Mouse (Mus musculus) heart, postnatal 36 days (tissue): Measurements from ENCODE around the gene Patz1. TPM values are rescaled to one million over a fixed set of nuclear protein-coding genes. Genes with fewer than 3 reads are reported as not detected.

Experiments
- DNase-seq, 2 experiments: peaks; one replicate each; pipeline ENCODE4 v3.0.0; 2021 to 2022
- intact Hi-C: fragments of 180-260 bp; cut with DNase I; formaldehyde crosslinking; loops from one replicate; pipeline ENCODE4 v1.15.1; 2025
- total RNA-seq, 2 experiments: library from RNA; stranded (reverse); gene quantifications; 2 replicates each; pipeline ENCODE4 v1.2.3; 2021

Gene Patz1
- total RNA-seq, 2 experiments from 2014 or later = 24.9 to 31.0 TPM

DNA sequence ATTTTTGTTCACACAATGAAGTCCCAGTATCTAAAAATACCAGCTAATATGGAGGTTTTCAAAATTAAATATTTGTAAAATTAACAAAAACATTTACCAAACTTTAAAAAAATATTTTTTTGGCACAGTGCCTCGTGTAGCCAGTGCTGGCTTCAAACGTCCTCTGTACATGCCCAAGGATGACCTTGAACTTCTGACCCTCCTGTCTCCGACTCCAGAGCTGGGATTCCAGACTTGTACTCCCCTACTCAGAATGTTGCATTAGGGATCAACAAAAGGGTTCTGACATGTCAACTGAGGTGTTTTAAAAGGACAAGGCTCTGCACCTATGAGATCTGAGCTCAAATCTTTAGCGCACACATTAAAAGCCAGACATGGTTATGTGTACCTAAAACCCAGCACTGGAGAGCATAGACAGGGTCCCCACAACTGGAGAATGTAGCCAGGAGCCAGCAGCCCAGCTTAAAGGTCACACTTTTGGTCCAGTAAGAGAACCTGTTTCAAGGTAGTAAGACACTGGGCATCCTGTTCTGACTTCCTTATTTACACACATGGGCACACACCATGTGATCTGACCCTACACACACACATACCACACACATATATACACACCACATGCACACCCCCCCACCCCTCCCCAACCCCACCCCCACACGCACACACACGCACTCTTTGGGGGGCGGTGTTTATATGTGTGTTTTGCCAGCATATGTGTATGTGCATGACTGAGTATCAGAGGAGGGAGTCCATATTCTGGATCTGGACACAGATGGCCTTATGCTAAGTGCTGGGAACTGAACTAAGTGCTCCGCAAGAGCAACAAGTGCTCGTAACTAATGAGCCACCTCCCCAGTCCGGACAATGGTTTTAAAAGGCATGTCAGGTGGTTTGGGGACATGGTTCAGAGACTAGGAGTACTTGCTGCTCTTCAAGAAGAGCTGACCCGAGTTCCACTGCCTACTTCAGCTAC is 40.4 kb downstream of the Patz1 start:
- intact Hi-C loops = loop anchor here (2.0 kb wide), 1 partner anchor 38 kb away; no protein-coding TSS in a partner anchor
- DNase-seq = no peak

DNA sequence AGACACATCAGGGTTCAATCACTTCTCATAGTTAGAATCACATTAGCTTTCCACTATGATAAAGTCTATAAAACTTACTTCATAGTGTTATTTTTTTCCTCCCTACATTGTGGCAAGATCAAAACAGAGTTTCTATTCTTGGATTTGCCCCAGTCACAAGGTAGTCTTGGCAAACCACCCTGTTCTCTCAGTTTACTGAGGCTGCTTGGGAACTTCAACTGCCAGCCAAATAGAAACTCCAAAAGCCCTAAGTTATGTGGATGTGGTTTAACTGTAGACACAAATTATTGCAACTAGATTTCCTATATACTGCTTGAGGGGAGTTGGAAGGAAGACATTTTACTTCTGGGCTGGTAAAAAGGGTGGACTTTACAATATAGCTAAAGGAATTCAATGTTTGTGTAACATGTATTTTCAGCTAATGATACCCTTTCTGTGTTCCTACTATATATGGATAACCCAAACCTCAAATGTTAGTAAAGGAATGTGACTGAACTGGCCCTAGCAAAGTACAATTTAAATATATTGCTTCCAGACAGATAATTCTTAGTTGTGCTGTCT is 41.3 kb downstream of the Patz1 start, which contains the start of gene Pik3ip1:
TSS of gene Pik3ip1 (plus strand) at position 511 of the 561 bp plus-strand sequence.
- intact Hi-C loops = loop anchor here (2.0 kb wide), 2 partner anchors 17 to 39 kb away; no protein-coding TSS in a partner anchor
- DNase-seq = peak in 1 of 2 experiments; percentile 27

DNA sequence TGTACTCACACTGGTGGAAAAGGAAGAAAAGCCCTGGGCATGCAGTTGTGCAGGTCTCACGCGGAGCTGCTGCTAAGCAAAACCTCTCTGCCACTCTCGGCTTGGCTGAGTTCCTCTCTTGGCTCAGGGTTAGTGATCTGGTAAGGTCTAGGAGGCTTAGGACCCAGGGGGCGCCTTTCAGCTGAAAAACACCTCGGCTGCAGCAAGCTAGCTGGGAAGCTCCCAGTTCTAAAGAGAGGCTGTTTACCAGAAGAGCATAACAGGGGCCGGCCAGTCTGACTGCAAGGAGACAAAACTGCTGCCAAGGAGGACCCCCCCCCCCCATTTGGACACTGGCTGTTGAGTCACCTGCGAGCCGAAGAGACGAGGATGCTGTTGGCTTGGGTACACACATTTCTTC is 41.9 kb downstream of the Patz1 start:
- intact Hi-C loops = loop anchor here (2.0 kb wide), 1 partner anchor 16 kb away; no protein-coding TSS in a partner anchor

DNA sequence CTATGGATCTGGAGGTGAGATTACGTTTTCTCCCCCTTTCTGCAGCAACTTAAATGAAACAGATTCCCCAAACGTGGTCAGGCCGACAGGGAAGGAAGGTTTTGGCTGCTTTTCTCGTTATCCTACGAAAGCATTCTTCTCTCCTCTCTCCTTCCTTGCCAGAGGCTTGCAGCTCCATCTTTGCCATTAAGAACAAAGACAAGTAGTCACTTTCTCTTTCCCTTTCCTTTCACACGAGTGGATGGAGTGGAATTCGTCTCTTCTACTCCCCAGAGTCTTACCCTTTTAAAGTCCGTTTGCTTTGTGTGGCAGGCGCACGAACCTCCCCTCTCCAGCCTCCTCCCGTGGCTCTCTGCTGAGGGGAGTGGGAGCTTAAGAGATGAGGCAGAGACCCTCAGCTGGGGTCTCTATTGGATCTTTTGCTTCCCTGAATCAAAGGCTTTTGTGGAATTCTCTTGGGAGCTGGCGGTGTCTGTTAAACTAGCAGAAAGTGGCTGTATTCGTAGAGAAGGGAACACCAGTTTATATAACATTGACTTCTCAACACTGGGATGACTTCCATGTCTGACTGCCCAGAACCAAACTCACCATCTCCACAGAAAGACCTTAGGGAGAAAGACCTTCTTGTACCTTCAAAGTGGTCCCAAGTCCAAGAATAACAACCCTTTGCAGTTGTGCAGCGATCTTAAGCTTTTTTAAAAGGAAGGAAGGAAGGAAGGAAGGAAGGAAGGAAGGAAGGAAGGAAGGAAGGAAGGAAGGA is 42.5 kb downstream of the Patz1 start:
- DNase-seq = peak; percentile 31 to 51
- intact Hi-C loops = loop anchor here (2.0 kb wide), 1 partner anchor 16 kb away; no protein-coding TSS in a partner anchor

More for the DNA sequence above, 41.9 kb downstream of the Patz1 start:
- peak; percentile 89 to 90 for DNase-seq

DNA sequence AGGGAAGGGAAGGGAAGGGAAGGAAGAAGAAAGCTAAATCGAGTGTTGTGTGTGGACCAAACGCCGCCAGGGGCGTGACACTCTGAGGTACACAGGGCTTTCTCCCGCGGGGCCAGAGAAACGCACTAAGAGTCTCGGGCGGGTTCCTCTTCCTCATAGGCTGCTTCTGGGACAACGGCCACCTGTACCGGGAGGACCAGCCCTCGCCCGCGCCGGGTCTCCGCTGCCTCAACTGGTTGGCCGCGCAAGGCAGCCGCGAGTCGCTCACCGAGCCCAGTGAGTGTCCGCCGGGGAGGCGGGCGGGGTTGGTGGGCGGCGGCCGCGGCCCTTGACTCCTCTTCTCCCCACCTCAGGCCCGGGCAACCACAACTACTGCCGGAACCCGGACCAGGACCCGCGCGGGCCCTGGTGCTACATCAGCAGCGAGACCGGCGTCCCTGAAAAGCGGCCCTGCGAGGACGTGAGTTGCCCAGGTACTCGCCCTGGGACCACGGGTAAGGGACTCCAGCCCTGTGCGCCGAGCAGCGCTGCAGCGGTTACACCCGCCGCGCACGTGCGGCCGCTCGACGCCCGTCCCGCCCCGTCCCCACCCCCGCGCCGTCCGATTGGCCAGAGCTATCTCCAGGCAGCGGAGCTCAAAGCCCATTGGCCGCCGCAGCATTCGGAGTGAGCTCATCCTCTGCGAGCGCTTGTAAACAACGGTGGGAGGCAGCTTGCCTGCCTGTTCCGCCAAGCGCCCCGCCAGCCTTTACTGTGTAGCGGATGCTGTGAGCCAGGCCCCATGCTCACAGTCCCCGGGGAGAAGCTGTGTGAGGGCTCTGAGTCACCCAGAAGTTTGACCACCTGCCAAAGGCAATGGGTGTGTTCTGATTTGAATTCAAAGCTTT is 43.3 kb downstream of the Patz1 start:
- intact Hi-C loops = loop anchor here (2.0 kb wide), 1 partner anchor 15 kb away; no protein-coding TSS in a partner anchor
- DNase-seq = peak; percentile 87 to 92

DNA sequence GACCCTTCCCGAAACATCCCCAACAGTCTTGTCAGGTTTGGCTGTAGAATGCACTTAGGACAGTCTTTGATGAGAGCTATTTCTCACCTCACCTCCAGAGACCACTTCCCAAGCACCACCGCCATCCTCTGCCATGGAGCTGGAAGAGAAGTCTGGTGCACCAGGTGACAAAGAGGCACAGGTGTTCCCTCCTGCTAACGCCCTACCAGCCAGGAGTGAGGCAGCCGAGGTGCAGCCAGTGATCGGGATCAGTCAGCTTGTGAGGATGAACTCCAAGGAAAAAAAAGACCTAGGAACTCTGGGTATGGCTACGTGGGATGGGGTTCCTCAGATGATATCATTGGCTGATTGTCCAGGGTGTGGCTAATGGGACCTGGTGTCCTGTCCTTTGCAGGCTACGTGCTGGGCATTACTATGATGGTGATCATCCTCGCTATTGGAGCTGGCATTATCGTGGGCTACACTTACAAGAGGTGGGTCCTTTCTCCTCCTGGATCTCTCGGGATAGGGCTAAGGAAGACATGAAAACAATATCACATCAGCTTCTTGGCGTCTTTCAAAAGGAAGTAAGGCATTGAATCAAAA is 44.5 kb downstream of the Patz1 start:
- no peak for DNase-seq
- intact Hi-C loops = no loop called here

DNA sequence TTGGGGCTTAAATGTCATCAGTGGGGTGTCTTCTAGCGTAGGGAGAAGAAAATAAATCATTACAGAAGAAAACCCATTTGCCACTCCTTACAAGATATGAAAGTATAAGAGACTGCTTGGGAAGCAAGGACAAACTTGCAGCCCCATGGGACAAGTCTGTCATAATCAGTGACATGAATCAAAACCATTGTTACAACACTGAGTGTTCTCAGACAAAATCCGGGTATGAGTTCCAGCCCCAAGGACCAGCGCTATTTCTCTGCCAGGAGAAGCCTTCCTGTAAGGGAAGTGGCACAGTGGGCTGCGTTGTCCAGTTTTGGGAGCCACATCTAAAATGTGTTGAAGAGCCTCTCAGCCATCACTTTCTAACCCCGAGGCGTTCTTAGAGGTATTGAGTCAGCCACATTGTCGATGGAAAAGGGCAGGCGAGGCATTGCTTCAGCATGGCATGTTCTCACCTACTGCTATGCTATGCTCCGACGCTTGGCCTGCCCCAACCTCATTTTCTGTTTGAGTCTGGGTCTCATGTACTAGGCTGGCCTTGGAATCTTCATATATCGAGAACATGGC is 45.6 kb downstream of the Patz1 start:
- no peak for DNase-seq
- intact Hi-C loops = no loop called here

DNA sequence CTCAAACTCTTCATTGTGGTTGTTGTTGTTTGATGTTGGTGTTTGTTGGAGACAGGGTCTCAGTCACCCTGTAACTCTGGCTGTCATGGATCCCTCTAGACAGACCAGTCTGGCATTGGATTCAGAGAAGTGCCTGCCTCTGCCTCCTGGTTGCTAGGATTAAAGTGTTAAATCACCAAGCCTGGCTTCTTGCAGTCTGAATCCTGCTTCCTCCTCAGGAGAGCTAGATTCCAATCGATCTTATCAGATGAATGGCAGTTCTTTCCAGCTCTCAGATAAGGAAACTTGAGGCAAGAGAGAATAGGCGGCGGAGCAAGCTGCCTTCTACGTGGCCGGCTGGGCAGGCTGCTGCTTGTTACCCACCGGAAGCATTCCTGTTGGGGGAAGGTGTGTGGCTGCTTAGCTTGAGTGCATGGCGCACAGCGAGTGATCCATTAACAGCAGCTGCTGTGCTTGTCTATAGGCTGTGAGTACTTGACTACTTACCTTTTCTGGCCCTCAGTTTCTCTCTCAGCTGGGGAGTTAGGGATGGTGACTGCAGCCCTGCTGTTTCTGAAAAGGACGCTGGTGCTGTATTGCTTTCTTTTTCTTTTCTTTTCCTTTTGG is 46.1 kb downstream of the Patz1 start:
- intact Hi-C loops = no loop called here
- DNase-seq = no peak

DNA sequence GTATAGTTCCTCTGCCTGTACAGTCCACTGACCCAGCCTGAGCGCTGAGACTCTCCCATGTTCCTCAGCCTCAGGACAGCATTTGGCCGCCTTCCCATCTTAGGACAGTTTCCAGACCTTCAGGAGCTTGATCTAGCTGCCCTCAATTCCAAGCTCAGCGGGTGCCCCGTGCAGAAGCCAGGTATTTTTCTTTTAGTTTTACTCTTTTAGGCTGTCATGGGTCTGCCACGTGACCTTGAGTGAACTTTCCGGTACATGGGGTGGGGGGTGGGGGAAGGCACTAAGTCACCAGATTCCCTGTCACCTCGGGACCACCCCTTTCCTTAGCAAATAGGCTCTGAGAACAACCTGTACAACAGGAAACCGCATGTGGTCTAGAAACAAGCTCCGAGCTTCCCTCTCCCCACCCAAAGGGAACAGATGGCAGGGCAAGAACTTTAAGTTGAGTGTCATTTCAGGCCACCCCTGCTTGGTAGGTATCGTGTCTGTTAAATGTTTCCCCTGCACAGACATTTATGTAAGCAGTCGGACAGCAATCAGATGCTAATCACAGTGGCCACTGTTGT is 47.1 kb downstream of the Patz1 start:
- DNase-seq = peak; percentile 45 to 66
- intact Hi-C loops = no loop called here

DNA sequence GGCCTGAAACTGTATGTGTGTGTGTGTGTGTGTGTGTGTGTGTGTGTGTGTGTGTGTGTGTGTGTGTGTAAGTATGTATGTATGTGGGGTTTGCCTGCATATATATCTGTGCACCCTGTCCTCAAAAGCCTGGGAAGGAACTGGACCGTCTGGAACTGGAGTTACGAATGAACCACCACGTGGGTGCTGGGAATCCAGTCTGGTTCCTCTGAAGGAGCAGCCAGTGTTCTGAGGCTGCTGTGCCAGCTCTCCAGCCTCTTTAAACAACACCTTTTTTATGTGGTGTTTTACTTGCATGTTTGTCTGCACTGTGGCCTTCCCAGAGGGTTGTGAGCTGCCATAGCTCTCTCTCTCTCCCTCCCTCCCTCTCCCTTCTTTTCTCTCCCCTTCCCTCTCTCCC is 47.9 kb downstream of the Patz1 start:
- DNase-seq = no peak
- intact Hi-C loops = no loop called here

DNA sequence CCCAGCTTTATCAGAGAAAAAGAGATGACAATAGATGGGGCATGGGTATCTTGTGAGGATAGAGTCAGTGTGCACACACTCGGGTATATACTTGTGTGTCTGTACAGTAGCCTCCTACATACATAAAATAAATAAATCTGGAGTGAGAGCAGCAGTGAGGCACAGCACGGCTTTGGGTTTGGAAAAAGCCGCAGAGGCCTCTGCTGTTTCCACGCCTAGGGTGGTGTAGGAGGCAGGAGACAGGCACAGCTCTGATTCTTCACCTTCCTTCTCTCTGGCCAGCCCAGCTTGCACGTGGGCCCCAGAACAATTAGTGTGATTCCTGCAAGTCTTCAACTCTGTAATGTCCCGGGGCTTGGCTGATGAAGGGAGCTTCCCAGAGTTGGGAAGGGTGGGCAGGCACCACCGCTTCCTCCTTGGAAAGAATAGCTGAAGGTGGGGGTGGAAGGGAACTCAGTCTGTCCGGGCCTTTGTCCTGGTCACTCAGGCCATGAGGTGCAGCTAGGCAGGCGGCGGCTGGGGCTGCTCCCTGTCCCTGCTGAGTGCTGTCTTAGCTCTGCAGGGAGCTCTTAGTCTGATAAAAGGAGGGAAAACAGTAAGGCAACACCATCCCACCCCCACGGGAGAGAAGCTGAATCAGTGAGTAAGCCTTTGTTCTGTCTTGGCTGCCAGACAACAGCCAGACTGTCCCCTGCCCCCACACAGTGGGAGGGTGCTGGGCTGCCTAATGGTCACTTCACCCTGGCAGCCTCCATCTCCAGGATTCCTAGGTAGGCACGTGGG is 48.7 kb downstream of the Patz1 start:
- peak; percentile 30 to 53 for DNase-seq
- intact Hi-C loops = no loop called here

DNA sequence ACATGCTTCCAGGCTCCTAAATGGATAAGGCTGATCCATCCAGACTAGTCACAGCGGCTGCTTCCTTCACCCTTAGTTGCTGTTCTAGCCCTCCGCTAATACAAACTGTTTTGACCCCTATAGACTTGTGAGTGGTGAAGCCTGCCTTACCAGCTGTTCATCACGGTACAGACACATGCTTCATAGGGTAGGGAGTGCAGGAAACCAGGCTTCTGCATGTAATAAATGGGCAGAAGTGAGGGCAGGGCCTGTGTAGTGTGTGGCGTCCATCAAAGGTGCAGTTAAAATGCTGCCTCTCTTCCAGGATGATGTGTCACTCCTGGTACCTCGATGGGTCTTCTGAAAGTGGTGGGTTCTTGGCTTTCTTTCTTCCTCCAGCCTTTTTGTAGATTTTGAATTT is 49.3 kb downstream of the Patz1 start:
- intact Hi-C loops = no loop called here
- no peak for DNase-seq

DNA sequence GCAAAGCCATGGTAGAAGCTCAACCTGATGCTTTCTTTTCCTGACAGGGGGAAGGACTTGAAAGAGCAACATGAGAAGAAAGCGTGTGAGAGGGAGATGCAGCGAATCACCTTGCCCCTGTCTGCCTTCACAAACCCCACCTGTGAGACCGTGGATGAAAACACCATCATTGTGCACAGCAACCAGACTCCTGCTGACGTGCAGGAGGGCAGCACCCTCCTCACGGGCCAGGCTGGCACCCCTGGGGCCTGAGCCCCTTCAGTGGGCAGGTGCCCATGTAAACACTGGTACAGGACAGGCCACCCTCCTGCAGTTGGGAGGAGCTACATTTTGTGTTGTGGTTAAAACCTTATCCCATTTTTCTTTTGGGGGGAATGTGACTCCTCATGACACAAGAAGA is 52.8 kb downstream of the Patz1 start:
- DNase-seq = no peak
- intact Hi-C loops = no loop called here

DNA sequence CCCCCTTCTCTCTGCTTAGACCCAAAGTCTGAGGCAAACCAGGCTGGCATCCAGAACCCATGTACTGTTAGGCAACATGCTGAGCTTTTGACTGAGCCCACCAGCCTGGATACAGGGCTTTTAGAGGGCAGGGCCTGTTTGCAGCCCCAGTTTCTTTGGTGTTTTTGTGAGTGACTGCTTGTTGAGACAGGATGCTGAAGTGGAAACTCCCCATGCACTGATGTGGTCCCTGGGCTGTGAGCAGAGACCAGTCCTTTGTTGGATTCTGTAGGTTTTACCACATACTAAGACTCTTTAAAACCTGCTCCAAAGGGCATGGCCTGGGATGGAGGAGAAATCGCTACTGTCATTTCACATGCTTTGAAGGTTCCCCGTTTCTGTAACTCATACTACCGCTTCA is 56.2 kb downstream of the Patz1 start:
- intact Hi-C loops = loop anchor here (5.0 kb wide), 1 partner anchor 167 kb away; the partner anchor contains the start of gene Selenom
- DNase-seq = no peak

DNA sequence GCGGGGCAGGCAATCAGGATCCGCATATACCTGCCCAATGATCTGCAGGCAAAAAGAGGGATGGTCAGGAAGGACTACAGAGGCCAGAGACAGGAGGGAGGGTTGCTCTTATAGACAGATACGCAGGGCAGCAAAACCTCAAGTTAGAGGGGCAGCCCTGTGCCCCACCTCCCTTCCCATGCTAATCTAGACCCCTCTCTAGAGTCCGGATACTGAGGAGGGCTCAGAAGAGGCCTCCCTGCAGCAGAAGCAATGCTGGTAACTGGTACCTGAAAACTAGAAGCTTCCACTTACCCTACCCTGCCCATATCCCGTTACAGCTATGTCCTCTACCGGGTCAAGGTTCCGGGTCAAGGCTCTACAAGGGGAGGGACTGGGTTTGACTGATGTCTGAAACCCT is 57.7 kb downstream of the Patz1 start:
- intact Hi-C loops = loop anchor here (2.0 to 5.0 kb wide), 3 partner anchors 16 to 166 kb away; partner anchors contain the start of genes Limk2, Pik3ip1 and Selenom
- no peak for DNase-seq

DNA sequence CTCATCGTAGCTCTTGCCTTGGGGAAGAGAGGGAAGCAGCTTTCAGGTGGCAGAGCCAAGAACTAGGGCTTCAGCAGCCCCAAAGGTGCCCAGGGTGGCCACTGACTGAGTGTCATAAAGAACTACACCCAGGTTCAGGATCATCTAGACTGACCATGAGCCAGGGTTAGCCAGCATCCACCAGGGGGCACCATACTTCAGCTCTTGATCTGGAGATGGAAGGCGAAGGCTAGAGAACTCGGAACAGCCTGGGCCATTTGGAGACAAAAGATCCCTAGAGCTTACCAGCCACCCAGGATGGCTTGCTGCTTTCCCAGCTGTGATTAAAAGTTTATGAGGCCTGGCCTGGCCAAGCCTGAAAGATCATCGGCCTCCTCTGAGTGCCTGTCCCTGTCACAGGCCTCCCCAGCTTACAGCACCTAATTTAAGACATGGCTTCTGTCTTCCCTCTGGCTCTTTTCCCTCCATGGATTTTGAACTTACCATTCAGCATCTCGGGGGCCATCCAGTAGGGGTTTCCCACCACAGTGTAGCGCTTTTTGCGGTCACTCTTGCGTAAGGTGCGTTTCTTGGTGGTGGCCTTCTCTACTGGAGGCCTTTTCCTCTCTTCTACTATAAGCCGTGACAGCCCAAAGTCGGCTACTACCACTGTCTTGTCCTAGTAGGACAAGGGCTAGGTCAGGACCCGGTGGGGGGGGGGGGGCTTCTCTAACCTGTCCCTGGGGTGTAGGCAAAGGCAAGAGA is 58.6 kb downstream of the Patz1 start:
- intact Hi-C loops = loop anchor here (2.0 to 5.0 kb wide), 3 partner anchors 16 to 165 kb away; partner anchors contain the start of genes Limk2, Pik3ip1 and Selenom
- peak; percentile 83 to 87 for DNase-seq
